Mouse (Mus musculus) urinary bladder, adult 2 months (tissue): ENCODE measurements around the gene Slc17a9. TPM values are rescaled to one million over a fixed set of nuclear protein-coding genes. Genes with fewer than 3 reads are reported as not detected.
"Not testable (repeated sequence)": the region's sequence is repeated elsewhere in the genome, so short reads cannot be mapped to it uniquely, and the experiment has no call there.

Experiments
- DNase-seq: peaks from one replicate; pipeline ENCODE4 v3.0.0; 2022; ENCODE audit warnings: low spot score
- polyA plus RNA-seq: library from polyadenylated mRNA; depleted of rRNA; stranded (reverse); fragments of >200 nt; gene quantifications from 2 replicates; pipeline ENCODE4 v1.2.3, GENCODE M21; 2012

Slc17a9 gene
- polyA plus RNA-seq, 1 experiment = 5.3 TPM

GRCm38 (mm10) chr2:180710276-180711155 is 14.5 kb upstream of the Slc17a9 start:
- DNase-seq = no peak

- DNase-seq = no peak
These were observed 13.5 kb upstream of the Slc17a9 start for GRCm38 (mm10) chr2:180711527-180711926.

- no peak for DNase-seq
These were observed 12.9 kb upstream of the Slc17a9 start for GRCm38 (mm10) chr2:180712037-180712689.

- DNase-seq = not testable (repeated sequence)
These were observed 2.3 kb upstream of the Slc17a9 start for GRCm38 (mm10) chr2:180722748-180723147.

GRCm38 (mm10) chr2:180723865-180724264 is 1.2 kb upstream of the Slc17a9 start:
- DNase-seq = no peak

GRCm38 (mm10) chr2:180725414-180725778 is 333 bp downstream of the Slc17a9 start:
- DNase-seq = no peak

- DNase-seq = no peak
These were observed 980 bp downstream of the Slc17a9 start for GRCm38 (mm10) chr2:180725856-180726629.

- DNase-seq = no peak
These were observed 1.8 kb downstream of the Slc17a9 start for GRCm38 (mm10) chr2:180726658-180727442.

GRCm38 (mm10) chr2:180727613-180728021 is 2.6 kb downstream of the Slc17a9 start:
- DNase-seq = no peak

- DNase-seq = no peak
These were observed 6.0 kb downstream of the Slc17a9 start for GRCm38 (mm10) chr2:180731036-180731435.

GRCm38 (mm10) chr2:180731984-180732383 is 6.9 kb downstream of the Slc17a9 start:
- no peak for DNase-seq

GRCm38 (mm10) chr2:180735232-180735631 is 10.2 kb downstream of the Slc17a9 start:
- no peak for DNase-seq

- DNase-seq = no peak
These were observed 12.9 kb downstream of the Slc17a9 start for GRCm38 (mm10) chr2:180737984-180738383.

- no peak for DNase-seq
These were observed 15.3 kb downstream of the Slc17a9 start for GRCm38 (mm10) chr2:180740349-180740748.

GRCm38 (mm10) chr2:180741421-180741820 is 16.4 kb downstream of the Slc17a9 start:
- DNase-seq = no peak

- DNase-seq = no peak
These were observed 17.8 kb downstream of the Slc17a9 start for GRCm38 (mm10) chr2:180742820-180743219.

GRCm38 (mm10) chr2:180743321-180743720 is 18.3 kb downstream of the Slc17a9 start:
- no peak for DNase-seq

- peak; percentile 69 for DNase-seq
These were observed 20.3 kb downstream of the Slc17a9 start for GRCm38 (mm10) chr2:180745248-180745927.

GRCm38 (mm10) chr2:180746569-180747192 is 21.6 kb downstream of the Slc17a9 start:
- no peak for DNase-seq

- no peak for DNase-seq
These were observed 23.8 kb downstream of the Slc17a9 start for GRCm38 (mm10) chr2:180748904-180749303.
